Mouse (Mus musculus) retina, postnatal 1 day (tissue): Measurements from ENCODE around the gene Ctsl.

ENCODE experiments used
- DNase-seq: peaks from one replicate; pipeline ENCODE4 v3.0.0-alpha.2; 2012

Ctsl gene

DNA sequence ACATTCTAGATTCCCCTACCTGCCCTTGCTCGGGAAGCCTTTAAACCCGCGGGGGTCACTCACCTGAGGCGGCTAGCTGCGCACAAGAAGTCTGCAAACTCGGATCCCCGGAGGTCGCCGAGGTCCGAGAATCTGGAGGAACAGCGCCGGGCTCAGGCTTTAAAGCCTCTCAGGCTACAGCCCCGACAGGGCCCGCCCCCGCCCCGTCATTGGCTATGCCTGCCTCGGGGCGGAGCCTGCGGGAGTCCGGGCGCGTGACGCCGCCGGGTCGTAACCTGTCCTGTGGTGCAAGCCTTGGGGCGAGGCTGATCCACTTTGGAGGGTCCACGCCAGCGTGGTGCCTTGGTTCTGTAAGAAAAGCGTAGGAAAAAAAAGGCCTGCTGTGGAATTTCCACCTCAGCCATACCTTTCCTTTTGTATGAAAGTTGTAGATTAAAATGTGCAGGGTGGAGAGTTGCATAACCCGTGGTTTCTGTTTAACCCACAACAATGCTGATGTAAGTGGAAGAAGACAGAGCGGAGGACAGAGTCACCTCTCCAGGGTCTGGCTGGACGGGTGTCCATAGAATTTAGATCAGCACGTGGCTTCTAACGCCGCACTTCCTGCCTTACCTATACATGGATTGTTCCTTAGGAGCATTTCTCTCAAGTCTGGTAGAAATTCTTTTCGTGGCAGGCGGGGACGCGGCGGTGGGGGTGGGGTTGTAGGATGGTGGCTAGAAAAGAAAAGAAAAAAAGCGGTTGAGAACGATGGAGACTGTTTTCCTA lies at the start of gene Ctsl:
TSS of gene Ctsl (minus strand) at position 718 of the 768 bp plus-strand sequence.
- peak; percentile 94 for DNase-seq

DNA sequence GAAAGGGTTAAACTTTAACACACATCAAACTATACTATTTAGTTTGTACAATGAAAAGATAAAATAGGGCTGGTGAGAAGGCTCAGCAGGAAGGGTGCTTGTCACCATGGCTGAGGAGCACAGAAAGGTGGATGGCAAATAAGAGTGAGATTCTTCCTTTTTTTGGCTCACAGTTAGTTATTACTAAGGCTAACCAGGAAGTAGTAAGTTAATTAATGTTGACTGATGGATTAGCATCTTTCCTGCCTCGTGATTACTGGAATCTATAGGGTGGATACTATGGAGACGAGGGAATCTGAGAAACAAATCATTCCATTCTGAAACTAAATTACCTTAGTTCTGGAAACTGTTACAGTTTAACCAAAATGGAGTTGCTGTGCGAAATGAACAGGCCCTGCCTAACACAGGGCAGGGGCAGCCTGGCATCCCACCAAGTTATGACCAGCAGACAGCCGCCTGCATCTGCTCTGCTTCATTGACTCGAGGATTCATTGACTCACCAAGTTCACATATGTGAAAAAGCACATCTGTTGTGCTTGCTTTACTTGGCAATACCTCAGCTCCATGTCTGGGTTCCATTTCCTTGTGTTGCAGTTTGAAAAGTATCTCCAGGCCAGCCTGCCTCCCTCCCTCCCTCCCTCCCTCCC lies 46.4 kb upstream of the Ctsl start:
- DNase-seq, result no peak

DNA sequence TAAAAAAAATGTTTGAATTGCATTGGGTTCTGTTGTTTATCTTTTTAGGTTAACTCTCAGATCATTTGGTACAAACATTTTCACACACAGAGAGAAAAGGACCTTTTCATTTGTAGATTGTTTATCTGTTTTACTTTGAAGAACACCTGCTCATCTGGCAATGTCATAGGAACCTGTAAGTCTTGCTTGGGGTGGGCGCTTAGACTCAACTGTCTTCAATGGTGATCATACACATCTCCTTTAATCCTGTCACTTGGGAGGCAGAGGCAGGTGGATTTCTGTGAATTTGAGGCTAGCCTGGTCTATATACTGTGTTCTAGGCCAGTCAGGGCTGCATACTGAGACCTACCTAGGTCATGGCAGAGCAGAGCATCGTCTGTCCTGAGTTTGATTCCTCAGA lies 45.0 kb upstream of the Ctsl start:
- DNase-seq, result no peak

DNA sequence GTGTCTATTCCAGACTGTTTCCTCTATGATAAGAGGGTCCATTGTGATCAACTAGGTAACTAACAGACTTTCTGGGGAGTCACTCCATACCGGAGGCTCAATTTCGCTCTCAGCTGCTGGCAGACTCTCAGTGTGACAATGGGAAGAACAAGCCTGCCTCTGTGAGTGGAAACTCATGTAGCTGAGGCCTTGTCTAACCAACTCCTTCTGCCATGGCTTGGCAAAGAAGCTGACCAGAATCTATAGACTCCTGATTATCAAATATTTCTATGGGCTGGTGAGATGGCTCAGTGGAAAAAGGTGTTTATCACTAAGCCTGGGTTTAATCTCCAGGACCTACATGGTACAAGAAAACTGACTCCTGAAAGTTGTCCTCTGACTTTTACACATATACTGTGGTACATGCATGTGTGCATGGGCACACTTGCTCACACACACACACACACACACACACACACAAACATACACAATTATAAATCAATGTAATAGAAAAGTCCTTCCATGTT lies 42.1 kb upstream of the Ctsl start:
- DNase-seq, result no peak

DNA sequence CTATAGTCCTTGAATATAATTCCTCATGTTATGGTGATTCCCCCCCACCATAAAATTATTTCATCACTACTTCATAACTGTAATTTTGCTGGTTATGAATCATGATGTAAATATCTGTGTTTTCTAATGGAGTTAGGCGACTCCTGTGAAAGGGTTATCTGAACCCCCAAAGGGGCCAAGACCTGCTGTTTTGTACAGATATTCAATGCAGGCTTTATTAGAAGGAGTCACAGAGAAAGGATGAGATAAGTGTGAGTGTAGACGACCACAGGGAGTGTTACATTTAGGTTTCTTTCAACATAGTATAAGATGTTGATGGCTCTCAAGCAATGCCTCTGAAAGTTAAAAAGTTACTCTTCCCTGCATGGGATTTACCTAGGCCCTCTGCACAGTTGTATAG lies 40.6 kb upstream of the Ctsl start:
- DNase-seq, result no peak

DNA sequence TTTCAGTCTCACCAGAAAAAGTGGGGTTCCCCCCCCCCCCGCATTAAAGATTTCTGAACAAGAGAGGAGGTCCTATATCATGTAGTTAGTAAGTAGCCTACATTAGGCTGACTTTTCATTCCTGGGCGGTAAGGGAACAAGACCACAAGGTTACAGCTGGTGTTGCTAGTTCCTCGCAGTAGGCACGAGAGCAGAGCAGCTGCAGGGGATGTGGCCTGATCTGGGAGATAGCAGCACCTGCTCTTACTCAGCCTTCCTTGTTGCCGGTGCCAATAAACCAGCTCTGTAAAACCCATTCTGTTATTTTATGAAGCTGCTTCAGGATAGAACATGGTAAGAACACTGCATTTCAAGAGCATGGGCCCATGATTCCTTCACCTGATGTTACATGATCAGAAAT lies 39.9 kb upstream of the Ctsl start:
- DNase-seq, result no peak

DNA sequence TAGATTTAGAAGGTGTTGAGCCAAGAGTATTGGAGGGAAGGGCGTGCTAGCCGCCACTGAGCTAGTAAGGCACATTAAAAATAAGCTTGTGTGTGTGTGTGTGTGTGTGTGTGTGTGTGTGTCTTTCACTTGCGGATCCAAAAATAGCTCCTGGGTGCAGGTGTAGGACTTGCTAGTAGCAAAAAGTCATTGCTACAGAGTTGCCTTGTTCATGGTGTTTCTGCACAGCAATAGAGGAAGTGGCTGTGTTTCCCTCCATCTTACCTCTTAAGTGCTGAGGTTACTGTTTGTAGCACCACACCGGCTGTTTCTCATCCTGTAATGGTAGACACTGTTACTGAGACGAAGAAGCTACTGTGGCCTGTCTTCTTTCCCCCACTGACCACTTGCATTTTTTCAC lies 37.3 kb upstream of the Ctsl start:
- DNase-seq, result no peak

DNA sequence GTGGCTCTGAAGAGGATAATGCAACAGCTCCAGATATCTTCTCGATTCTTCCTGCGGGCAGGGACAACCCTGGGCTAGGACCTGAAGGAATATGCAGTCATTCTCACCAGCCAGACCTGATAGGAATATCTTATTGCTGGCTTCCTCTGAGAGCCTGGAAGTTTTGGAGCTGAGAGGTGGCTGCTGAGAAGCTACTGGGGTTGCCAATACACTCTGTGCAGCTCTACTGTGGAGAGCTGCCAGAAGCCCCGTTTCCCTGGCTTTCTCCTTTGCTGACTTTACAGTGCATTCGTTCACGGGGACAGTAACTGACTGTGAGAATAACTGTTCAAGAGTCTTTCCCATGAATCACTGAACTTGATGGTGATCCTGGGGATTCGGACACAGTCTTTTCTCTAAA lies 34.9 kb upstream of the Ctsl start:
- no peak for DNase-seq

DNA sequence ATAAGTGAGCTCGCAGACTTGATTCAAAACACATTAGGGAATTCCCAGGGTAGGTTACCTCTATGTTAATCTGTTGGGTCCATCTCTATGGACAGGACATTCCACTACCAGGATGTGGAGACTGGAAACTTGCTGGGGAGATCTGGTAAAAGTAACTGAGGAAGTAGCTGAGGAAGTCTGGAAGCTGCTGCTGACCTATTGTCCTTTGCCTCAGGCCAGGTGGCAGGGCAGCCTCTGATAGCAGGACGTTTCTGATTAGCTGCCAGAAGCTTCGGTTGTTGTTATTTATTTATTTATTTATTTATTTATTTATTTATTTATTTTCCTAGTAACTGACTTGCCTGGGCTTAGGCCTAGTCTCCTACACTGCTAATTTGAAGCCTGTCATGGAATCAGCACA lies 32.8 kb upstream of the Ctsl start:
- no peak for DNase-seq

DNA sequence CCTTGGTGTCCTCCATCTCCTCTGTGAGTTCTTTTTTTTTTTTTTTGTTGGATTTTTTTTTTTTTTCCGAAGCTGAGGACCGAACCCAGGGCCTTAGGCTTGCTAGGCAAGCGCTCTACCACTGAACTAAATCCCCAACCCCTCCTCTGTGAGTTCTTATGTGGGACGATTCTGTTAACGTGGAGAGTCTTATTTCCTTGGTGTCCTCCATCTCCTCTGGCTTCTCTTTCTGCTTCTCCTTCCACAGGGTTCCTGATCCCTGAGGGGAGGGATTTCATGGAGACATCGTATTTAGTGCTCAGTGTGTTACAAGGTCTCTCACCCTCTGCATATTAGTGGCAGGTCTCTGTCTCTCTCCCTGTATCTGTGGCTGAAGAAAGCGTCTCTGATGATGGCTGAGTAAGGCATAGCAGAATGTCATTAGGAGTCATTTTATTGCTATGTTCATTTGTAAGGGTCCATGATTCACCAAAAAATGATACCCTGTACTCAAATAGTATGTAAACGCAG lies 32.3 kb upstream of the Ctsl start:
- DNase-seq, result no peak

DNA sequence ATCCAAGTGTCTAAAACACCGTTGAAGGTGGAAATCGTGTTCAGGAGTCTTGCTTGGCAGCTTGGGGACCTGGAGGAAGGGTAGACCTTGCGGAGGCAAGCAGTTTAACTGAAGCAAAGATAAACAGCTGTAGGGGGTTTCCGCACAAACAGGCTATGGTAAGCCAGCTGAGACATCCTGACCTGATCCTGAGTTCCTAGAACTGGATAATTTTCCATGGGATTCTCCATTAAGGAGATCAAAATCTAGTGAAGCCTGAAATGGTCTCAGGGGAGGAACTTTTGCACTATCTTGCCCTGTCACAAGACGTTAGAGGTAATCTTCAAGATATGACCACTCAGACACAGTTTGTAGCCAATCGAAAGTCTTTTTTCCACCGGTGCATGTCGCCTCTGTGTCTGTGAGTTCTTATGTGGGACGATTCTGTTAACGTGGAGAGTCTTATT lies 31.8 kb upstream of the Ctsl start:
- DNase-seq, result no peak

DNA sequence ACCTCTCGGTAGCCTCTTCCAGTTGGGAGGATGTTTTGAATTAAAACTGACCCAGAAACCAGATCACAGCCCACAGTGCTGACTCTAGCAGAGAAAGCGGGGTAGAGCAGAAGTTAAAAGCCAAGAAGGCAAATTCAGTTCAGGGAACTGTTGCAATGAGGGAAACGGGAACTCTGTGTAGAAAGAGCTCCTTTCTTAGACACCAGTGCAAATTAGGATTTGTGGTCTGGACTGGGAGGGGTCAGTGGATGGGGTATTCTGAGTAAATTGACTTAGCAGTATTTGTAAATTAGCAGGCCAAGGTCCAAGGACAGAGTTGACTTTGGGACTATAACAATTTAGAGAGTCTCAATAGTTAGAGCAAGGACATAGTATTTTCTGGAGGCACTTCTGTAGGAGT lies 31.3 kb upstream of the Ctsl start:
- no peak for DNase-seq

DNA sequence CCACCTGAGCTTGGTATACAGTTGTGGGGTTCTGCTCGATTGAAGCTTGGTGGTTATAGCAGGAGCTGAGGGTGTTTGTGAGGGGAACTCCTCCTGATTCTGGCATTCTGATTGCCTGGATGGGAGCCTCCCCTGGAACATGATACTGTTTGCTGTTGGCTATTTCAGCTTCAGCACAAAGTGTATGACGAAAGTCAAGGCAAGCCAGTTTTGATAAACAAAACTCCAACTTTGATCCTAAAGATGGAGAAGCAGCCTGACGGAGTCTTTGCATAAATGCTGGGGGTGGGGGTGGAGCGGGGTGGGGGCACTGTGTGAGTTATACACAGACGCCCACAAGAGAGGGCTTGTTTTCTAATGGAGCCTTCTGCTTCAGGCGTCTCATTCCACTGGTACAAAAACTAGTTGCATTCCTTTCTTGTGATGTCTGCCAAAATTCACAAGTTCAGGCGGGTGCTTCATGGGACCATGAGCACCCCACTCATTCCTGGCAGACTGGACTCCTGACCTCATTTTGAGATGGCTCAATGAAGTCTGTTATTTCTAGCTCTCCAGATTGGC lies 30.2 kb upstream of the Ctsl start:
- peak; percentile 51 for DNase-seq

DNA sequence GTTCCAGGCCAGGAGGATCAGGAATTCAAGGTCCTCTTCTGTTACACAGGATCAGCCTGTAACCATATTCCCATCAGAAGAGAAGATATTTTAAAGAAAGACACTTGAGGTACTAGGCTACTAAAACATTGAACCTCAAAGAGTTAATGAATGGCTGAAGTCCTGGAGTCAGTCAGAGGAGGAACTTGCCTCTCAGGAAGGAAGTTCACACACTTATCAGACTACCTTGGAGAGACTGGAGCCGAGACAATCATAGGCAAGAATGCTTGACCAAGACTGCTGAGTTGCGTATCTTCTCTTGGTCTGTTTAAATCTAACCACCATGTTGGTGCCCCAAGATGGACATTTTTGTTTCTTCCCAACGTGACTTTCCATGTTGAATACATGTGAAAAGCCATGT lies 29.2 kb upstream of the Ctsl start:
- DNase-seq, result no peak

DNA sequence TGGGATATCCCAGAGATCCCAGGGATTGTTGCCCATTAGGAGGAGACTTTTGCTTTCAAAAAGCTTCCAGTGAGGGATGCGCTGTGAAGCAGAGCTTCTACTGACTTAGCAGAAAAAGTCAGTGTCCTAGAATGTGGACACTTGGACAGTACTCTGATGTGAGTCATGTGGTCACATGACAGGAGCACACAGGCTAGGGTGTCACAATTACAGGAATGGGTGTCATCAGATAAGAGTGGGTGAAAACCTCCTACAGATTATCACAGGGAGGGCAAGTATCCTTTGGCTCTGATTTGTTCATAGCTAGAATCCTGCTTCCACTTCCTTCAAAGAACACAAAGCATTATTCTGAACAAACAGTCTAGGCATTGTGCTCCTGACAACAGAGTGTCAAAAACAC lies 27.4 kb upstream of the Ctsl start:
- DNase-seq, result no peak

DNA sequence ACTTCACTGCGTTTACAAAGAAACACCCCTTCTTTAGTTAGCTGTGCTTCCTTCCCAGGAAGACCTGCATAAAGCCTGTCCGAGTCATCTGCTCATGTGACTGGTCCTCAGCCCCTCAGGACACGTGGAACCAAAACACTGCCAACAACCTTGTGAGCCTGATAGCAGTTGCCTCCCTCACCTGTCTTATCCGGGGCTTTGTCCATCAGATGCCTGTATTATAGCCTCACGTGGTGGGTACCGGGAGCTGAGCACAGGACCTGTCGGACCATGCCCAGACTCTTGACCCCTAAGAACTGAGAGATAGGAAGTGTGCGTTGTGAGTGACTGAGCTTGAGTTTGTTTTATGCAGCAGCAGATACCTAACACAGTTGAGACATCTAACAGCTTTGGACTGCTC lies 26.3 kb upstream of the Ctsl start:
- DNase-seq, result no peak

DNA sequence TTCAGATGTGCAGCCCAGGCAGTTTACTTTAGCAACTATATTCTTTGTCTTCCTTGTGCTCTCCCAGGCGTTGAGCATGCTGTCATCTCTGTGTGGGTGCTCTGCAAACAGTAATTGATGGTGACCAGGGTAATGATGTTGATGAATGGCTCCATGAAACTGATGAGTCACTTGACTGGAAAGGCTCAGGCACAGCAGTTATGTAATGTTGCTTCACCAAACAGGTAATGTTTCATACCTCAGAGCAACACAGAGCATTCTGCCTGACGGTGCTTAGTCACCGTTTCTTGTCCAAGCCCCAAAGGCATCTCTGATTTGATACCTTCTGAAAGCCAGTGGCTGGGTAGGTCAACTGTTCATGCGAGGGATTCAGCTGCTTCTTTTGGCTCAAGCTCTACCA lies 17.7 kb upstream of the Ctsl start:
- no peak for DNase-seq

DNA sequence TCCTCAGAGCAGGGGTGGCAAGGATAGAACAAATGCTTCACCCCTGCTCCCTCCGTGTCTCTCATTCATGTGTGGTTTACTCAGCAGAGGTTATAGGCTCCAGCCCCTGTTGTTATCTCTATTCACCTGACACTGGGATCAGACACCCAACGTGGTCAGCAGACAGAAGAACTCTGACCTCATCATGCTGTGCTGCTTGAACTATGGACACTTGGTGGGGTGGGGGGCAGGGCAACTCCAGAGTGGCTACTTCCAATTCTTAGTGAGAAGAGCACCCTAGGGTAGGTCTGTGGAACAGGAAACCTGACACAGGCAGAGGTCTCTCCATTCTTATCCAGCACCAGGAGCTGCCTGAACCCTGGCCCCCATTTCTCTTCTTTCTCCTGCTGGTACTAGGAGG lies 15.4 kb upstream of the Ctsl start:
- DNase-seq, result no peak

DNA sequence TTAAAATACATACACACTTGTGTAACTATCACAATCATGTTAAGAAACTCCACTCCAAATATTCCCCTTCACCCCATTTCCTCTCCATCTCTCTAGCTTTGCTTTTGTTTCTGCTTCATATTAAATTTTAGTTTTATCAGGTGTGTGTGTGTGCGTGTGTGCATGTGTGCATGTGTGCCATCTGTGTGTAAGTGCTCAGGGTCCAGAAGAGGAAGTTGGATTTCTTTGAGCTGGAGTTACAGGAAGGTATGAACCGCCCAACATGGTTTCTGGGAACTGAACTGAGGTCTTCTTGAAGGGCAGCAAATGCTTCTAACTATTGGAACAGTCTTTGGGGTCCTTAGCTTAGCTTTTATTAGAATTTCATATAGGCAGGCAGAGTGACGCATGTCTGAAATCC lies 14.2 kb upstream of the Ctsl start:
- DNase-seq, result no peak

DNA sequence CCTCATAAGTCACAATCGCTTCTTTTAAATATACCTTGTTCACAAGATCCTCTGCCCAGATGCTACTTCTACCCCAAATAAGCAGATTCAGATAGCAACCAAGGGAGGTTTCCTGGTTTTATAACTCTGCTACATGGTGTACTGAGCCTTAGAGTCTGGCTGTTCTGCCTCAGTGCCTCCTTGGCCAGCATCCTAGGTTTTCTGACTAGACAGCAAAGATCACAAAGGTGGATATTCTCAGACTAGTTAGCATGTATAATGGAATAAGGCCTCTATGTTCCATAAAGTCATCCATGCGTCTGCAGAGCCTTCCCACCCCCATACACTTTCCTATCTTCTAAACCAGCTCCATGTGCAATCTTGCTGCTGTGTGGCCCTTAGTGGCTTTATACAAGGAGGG lies 9.6 kb upstream of the Ctsl start:
- no peak for DNase-seq

DNA sequence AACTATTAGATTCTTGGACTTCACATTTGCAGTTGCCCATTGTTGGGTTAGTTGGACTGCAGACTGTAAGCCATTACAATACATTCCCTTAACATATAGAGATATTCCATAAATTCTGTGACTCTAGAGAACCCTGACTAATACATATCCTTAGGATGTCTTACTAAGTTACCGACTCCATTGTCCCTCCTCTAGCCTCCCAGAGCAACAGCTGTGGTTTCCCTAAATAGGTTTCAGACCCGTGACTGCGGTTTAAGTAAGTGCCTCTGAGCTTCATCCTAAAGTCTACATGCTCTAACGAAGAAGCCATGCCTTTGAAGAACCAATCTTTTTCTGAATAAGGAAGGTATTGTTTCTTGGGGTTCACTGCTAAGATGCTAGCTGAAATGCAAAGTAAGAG lies 7.9 kb upstream of the Ctsl start:
- DNase-seq, result no peak

DNA sequence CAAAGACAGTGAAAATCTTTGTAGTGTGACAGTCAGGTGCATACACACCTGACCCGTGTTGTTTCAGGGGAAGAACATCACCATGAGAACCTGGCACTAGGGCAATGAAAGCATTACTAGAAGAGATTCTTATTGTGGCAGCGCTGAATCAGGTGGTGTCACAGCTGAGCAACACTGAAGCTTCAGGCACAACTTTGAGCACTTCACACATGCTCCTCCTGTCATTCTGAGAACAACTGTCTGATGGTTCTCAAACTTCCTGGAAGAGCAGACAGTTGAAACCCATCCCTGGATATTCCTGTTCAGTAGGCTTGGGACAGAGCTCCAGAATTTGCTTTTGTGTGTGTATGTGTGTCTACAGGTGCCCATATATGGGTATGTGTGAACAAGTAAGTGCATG lies 5.8 kb upstream of the Ctsl start:
- DNase-seq, result no peak

DNA sequence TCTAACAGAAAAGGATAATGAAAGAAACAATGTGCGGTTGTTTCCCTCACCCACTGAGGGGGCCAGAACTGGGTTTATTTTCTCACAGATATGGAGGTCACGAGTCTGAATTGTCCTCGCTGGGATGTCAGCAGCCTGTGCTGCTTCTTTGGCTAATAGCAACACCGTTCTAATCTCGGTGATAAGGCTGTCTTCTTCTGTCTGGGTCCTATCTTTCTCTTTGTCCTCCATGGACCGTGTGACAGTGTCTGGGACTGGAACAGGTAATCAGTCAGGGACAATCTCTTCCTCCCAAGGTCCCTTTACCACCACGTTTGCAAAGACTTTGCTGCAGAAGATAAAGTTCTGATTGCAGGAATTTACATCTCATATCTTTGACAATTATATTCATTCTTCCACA lies 4.5 kb upstream of the Ctsl start:
- peak; percentile 37 for DNase-seq

DNA sequence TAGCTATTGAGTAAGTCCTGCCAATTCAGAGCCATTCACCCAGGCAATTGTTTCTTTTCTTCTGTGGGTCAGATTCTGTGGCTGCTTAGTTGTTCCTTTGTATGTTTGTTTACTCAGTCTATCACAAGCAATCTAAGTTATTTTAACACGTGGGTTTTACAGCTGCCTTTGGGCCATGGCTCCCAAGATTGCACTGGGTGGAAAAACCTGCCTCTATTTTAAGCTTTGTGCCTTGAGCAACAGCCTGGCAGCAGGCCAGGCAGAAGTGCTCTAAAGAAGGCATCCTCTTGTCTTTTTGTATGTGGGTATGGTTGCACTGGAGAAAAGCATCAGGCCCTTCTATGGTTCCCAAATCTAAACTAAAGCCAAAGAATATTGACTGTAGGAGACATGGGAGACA lies 3.0 kb upstream of the Ctsl start:
- DNase-seq, result no peak
